Mouse (Mus musculus) left cerebral cortex, adult 11 months (tissue): Measurements from ENCODE around the gene Ppp2ca.
"Not testable (repeated sequence)": the region's sequence is repeated elsewhere in the genome, so short reads cannot be mapped to it uniquely, and the experiment has no call there.

Experiments used
- DNase-seq: peaks from one replicate; pipeline ENCODE4 v3.0.0; 2022; ENCODE audit warnings: low spot score

Ppp2ca gene

GRCm38 (mm10) chr11:52130451-52131068 is 32.1 kb downstream of the Ppp2ca start:
- DNase-seq: no peak

- DNase-seq: peak; percentile 48
These were observed 45.2 kb downstream of the Ppp2ca start for GRCm38 (mm10) chr11:52143675-52144074.

GRCm38 (mm10) chr11:52145428-52145827 is 46.9 kb downstream of the Ppp2ca start, which contains the start of gene Olfr1373:
Gene Olfr1373, minus strand, starts transcription at chr11:52145528.
- not testable (repeated sequence) for DNase-seq

GRCm38 (mm10) chr11:52163926-52164325 is 65.4 kb downstream of the Ppp2ca start:
- no peak for DNase-seq

- DNase-seq: no peak
These were observed 68.6 kb downstream of the Ppp2ca start for GRCm38 (mm10) chr11:52167126-52167525.

- not testable (repeated sequence) for DNase-seq
These were observed 69.4 kb downstream of the Ppp2ca start for GRCm38 (mm10) chr11:52167901-52168302.

GRCm38 (mm10) chr11:52168461-52168860 is 70.0 kb downstream of the Ppp2ca start:
- no peak for DNase-seq
